Mouse (Mus musculus): Measurements from ENCODE around the gene Nos3.

DNA sequence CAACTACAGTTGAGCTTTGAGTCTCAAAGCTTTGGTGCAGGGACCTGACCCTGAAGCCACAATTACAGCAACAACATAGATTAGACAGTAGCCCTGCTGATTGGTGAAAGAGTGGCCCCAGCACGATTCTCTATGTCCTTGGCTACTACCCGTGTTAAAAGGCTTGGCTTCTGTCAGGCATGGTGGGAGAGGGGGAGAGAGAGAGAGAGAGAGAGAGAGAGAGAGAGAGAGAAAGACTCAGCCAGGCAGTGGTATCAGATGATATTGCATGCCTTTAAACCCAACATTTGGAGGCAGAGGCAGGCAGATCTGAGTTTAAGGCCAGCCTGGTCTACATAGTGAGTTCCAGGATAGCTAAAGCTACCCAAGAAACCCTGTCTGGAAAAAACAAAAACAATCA is 17.4 kb downstream of the Nos3 start:
- TF ChIP-seq POLR2A (IDR thresholded peaks at IDR 0.05; ENCODE audit: insufficient read length, low read depth) (no peak), E2F4 (IDR thresholded peaks at IDR 0.05; ENCODE audit: insufficient read depth) (no peak), MAX (IDR thresholded peaks at IDR 0.05; ENCODE audit: low read depth) (no peak)
